Mouse (Mus musculus) induced T-regulatory cell, adult 2 months (primary cell): ENCODE measurements at regions not wholly inside any gene's neighbourhood (a gene's known extent, or its start where the extent isn't known, plus 50 kb on each side); places are given as distances from the start of the nearest gene placed in this dataset.
A peak's percentile ranks its signal among the peaks of the same experiment; 100 is the strongest.

Experiments used
- DNase-seq: peaks from one replicate; pipeline ENCODE4 v3.0.0-alpha.2; 2012; ENCODE audit warnings: low read depth

DNA sequence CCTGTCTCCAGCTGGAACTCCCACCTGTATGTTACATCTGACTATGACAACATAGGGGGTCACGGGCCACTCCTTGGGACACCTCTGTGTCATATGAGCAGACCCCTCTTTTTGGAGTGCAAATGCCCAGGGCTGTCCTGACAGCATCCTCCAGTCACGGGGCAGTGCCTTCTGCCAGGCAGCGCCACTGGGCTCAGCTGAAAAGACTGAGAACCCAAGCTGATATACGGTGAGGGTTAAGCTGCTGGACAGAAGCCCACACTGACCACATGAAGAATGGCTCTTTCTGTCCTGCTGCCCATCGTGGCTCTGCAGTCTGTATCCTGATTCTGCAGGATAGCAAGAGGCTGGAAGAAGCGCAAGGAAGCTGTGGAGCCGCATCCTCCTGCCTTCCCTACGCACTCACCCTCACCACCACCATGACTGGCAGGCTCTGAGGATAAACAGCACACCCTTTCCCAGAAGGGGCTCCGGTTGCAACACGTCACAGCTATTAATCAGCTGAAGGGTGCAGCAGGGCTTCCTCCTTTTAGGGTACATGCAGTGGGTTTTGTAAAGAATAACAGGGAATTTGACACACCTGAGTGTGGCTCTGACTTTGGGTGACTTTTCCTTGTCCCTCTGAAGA is 93.9 kb upstream of the Arntl start:
- DNase-seq = no peak

DNA sequence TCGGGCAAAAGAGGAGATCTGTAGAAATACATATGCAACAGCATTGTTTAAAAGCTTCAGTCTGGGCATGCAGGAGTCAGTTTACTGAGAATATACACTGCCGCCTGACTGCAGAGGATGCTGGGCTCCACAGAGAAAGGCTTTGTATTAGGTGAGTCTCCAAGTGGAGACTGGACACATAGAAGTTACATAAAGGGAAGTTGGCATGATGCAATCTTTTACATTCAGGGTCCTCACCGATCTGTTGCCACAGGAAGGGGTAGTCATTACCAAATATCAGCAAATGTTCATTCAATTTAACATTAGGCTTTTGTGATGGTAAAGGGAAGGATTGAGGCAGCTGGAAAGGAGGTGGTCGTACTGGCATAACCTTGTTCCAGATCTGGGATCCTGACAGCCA is 89.7 kb upstream of the Arntl start:
- no peak for DNase-seq

DNA sequence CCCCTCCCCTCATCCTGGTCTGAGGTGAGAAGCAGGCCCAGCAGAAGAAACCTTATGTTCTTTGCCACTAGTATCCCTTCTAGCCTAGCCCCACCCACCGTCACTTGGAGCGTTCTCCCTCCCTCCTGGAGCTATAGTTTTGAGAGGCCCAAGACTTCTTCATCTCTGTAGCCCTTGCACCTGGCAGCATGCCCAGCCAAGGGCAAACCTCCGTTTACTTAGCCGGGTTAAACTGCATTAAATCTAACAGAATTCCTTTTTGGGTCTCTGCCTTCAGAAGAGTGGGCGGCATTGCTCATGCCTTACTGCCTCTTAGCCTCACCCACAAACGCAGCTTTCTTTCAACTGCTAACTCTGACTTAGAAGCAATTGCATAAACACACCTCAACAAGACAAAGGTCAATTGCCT is 85.3 kb upstream of the Arntl start:
- DNase-seq = no peak

- DNase-seq = no peak
Measured at GRCm38 (mm10) chr7:113126010-113126409, 81.3 kb upstream of the Arntl start.

DNA sequence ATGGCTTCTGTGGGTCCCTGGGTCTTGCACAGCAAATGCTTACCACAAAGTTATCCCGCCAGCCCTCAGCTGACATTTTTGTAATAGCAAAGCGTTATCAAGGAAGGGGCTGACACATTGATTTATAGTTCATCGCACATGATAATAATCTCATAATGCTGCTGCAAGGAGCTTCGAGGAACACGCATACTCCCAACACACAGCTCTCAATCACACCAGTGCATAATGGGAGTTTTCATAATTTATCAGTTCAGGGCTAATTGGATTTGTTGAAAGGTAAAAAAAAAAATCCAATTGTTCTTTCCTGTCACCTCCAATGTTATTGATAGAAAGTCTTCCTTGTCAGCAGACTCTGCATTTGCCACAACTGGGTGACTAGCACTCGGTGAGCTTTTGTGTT is 76.7 kb upstream of the Arntl start:
- no peak for DNase-seq

DNA sequence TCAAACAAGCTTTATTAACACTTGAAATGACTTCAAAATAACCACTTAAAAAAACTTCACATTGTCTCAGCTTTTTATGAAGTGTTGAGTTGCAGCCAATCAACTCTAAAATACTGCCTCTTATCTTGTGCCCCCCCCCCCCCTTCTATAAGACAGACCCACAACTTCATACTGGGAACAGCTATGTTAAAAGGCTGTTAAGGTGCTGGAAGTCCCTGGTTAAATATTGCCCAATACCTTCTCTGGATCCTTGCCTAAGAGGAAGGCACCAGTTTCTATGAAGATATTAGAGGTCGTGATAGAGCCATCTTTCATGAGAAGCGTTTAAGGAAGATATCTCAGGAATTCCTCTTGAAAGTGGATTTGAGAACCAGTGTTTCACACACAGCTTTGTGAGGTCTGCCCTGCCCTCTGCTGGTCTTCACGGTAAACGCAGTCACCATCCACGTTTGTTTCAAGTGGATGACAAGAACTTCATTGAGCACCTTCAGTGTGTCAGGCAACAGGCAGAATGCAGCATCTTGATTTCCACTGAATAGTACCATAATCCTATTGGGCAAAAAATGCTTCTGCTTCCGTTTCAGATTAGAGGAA is 75.2 kb upstream of the Arntl start:
- DNase-seq = peak; percentile 51

DNA sequence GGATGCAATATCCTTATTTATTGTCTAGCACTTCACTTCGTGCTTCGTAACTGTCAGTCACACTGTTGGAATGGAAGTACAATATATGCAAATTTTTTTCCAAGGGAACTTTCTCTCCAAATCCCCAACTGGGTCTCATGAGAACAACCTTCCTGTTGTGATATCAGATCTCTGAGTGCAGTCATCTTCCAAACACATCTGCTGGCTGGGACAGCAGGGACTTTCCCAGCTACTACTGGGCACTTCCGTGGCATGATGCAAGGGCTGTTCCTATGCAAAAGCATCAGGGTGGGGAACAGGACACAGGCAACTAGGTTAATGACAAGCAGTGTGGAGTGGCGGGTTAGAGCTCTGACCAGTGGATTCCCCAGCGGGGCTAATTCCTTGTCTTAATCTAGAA is 73.4 kb upstream of the Arntl start:
- DNase-seq = no peak

- DNase-seq = no peak
Measured at GRCm38 (mm10) chr7:113140011-113140438, 67.2 kb upstream of the Arntl start.

- no peak for DNase-seq
Measured at GRCm38 (mm10) chr7:113141846-113142683, 65.2 kb upstream of the Arntl start.

DNA sequence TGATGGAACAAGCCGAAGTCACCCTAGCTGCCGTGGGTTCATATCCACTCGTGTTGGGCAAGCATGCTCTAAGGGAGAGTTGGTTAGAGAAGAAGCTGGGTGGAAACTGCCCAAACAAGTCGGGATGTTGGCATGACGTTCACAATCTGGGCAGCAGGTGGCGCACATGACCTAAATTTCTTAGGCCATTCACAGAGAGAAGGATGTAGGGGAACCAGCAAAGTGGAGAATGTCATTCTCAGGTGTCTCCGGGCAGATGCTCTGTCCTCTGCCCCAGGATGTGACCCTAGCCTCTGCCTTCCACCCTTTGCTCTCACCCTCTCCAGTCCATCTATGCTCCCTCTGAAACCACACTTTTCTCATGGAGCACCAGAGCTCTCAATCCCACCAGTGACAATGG is 63.7 kb upstream of the Arntl start:
- peak; percentile 88 for DNase-seq

DNA sequence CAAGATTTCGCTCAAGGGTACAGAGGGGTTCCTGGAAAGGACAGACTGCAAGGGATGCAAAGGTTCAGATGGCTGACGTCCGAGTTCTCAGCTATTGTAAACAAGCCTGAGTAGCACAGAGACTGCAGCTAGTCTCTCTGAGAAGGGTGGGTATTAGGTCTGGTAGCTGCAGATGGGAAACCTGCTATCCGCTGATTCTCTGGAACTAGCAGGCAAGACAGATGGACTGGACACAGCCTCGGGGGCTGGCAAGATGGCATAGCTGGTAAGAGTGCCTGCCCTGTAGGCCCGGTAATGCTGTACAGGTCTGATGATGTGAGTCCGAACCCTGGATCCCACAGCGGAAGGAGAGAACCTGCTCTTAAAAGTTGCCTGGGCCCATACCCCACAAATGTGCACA is 62.2 kb upstream of the Arntl start:
- no peak for DNase-seq

- no peak for DNase-seq
Measured at GRCm38 (mm10) chr7:113146108-113146507, 61.2 kb upstream of the Arntl start.

DNA sequence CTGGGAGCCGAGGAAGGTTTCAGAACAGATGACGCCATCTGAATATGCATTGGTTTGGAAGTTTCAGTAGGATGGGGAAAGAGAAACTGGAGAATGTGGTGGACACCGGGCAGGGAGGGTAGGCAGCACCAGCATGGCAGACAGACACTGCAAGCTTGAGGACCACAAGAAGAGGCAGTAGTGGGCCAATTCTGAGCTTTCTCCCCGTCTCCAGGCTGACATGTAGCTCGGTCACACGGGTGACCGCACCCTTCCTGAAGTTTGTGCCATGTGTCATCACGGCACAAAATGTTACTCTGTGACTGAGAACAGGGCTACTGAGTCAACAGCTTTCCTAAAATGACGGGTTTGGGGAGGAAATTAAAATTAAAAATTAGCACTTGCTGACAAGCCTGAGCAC is 60.7 kb upstream of the Arntl start:
- no peak for DNase-seq

- DNase-seq = no peak
Measured at GRCm38 (mm10) chr7:113147391-113148332, 59.6 kb upstream of the Arntl start.

DNA sequence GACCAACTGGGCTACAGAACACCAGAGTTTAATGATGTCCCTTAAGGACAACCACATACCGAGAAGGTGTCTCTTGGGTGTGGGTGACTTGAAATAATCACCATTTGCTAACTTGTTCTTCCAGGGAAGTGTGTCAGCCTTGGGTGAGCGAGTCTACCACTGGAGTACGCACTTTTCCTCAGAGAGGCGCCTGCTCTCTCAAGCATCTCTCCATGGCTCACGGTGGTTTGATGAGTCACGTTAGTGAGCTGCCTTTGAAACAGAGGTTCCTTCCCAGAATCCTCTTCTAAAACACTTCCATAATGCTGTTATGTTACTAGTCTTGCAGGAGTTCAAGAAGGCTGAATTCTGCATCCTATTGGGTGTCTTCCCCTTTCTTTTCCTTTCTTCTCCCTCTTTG is 58.6 kb upstream of the Arntl start:
- no peak for DNase-seq

GRCm38 (mm10) chr7:113149966-113150470 is 57.2 kb upstream of the Arntl start:
- no peak for DNase-seq

DNA sequence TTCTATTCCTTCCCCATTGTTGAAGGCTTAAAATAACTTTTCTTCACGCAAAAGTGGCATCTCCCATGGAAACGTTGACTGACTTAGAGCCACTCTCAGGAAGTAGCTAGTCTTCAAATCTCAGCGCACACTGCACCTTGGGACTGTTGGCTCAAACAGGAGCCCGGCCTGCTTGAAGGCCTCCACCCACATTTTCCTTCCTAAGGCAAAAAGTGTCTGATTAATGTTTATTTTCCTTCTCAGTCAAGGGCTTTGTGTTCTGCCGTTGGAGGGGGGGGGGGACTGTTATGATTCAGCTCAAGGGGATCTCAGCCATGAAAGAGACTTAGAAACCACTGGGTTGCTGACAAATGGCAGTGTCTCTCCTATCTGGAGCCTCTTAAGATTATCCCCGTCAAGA is 56.5 kb upstream of the Arntl start:
- DNase-seq = no peak

DNA sequence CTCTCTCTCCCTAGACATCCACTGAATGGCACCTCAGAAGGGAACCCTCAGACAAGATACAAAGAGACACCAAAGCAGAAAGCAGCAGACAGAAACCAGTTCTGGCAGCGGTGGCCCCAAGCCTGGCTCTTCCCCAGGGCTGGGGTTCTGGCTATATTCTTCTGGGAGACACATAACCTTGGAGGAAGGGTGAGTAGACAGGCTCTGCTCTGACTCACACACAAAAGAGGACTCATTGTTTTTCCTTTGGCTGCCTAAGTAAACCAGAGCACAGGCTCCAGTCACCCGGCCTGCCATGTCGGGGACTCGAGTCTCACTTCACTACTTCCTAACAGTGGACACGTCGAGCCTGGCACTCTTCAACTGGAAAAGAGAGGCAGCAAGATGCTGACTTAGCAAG is 55.8 kb upstream of the Arntl start:
- DNase-seq = no peak

GRCm38 (mm10) chr7:113153386-113153785 is 53.9 kb upstream of the Arntl start:
- DNase-seq = no peak

GRCm38 (mm10) chr7:113154066-113154465 is 53.2 kb upstream of the Arntl start:
- no peak for DNase-seq

- no peak for DNase-seq
Measured at GRCm38 (mm10) chr7:113156366-113156765, 50.9 kb upstream of the Arntl start.
